Mouse (Mus musculus) CD8-positive naive resting alpha-beta T cell, adult 2 months (primary cell): ENCODE results near the gene Rapgef4.
A peak's percentile ranks its signal among the peaks of the same experiment; 100 is the strongest.
"Not testable (repeated sequence)": the region's sequence is repeated elsewhere in the genome, so short reads cannot be mapped to it uniquely, and the experiment has no call there.

ENCODE experiments used
- DNase-seq, 2 experiments: peaks; one replicate each; pipeline ENCODE4 v3.0.0; 2022; ENCODE audit warnings: low read depth in 2 of 2, low spot score in 2 of 2

Rapgef4 gene

GRCm38 (mm10) chr2:72073121-72073520, 92.1 kb downstream of the Rapgef4 start:
- DNase-seq, result not testable (repeated sequence)

DNA sequence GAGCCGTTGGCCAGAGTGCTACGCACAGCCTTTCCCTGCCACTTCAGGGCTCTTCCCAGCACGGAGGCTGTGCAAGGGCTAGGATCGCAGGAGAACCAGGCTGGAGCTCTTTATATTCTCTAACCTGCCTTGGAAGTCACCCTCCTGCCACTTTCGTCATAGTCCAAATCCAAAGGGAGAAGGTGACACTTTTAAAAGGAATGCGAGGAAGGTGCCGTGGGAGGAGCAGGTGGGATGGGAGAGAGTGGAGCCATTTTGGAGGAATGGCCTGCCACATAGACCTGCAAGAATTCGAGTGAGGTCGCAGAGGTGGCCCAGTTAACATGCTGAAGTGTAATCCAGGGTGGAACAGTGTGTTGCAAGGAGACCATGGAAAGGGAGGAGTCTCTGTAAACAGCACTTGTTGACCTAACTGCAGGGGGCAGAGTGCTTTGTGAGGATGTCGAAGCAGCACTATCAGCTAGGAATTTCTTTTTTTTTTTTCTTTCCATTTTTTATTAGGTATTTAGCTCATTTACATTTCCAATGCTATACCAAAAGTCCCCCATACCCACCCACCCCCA, 94.0 kb downstream of the Rapgef4 start:
- DNase-seq, result no peak

GRCm38 (mm10) chr2:72077490-72078139, 96.6 kb downstream of the Rapgef4 start:
- DNase-seq, result no peak

- DNase-seq, result no peak
Measured at GRCm38 (mm10) chr2:72078140-72078521, 97.1 kb downstream of the Rapgef4 start.

DNA sequence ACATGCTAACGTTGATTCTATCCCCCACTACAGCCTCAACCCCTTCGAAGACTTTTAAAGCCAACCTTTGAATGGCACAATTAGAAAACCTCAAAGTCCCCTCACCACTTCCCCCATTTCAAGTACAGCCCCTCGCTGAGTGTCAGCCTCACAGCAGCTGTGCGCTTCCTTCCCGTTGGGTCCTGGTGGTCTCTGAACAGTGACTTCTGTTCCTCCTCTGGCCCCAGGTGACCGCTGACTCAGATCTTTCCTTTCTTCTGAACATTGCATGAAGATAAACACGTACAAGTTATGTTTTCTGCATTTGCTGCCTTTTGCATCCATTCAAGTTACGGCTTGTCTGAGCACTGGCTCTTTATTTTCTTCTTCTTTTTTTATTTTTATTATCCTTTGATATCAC, 98.1 kb downstream of the Rapgef4 start:
- no peak for DNase-seq

DNA sequence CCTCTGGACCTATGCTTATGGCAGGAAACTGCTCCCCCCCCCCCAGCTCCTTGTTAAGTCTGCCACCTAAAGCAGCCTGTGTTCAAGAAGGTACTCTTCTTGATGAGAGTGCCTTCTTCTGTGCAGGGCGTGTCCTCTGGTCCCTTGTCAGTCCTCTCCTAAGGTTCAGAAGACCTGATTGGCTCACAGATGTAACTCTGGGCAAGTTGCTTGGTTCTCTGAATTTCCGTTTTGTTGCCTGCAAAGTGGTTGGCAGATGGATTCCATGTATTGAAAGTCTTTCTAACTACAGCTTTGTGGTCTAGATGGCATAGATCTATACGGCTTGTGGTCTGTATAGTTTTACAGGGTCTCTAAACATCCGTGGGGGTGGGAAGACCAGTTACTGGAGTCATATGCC, 101.8 kb downstream of the Rapgef4 start:
- DNase-seq, result peak; percentile 11 to 18

- no peak for DNase-seq
Measured at GRCm38 (mm10) chr2:72088886-72089285, 107.8 kb downstream of the Rapgef4 start.

DNA sequence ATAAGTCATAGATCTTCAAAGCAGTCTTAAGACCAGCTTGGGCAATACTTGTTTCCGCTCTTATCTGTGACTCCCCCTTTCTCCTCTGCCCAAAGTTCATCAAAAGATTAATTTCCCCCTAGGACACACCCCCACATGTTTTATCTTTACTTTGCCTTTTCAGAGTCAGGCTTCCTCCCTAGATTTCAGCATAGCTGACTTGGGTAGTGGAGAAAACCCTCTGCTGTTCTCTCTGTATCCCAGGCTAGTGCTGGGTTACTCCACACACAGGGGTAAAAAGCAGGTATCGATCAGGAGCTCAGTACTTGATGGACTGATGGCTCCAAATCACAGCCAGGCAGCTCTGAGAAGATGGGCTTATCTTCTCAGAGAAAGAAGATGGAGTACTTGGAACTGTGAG, 109.0 kb downstream of the Rapgef4 start:
- no peak for DNase-seq

DNA sequence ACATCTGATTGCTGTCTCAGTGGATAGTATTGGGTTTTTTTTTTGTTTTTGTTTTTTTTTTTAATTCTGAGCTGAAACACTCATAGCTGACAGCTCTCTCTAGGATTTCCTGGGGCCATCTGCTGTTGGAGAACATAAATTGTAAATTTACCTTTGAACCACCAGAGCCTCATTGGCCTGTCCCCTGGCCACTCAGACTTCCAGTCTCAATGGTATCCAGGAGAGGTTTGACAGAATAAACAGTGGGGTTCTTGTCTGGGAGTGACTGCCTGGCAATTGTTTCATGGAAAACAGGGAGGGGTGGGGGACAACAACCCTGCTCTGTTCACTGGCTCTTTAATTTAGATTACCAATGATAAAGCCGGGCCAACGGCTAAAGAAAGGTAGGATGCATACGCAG, 111.0 kb downstream of the Rapgef4 start:
- DNase-seq, result no peak

- DNase-seq, result no peak
Measured at GRCm38 (mm10) chr2:72093402-72094037, 112.5 kb downstream of the Rapgef4 start.

GRCm38 (mm10) chr2:72094038-72094437, 113.0 kb downstream of the Rapgef4 start:
- DNase-seq, result no peak

GRCm38 (mm10) chr2:72094446-72094845, 113.4 kb downstream of the Rapgef4 start:
- no peak for DNase-seq

- DNase-seq, result no peak
Measured at GRCm38 (mm10) chr2:72095002-72095401, 114.0 kb downstream of the Rapgef4 start.

- DNase-seq, result peak; percentile 69 to 75
Measured at GRCm38 (mm10) chr2:72096345-72096744, 115.3 kb downstream of the Rapgef4 start.

- no peak for DNase-seq
Measured at GRCm38 (mm10) chr2:72098366-72098765, 117.3 kb downstream of the Rapgef4 start.

DNA sequence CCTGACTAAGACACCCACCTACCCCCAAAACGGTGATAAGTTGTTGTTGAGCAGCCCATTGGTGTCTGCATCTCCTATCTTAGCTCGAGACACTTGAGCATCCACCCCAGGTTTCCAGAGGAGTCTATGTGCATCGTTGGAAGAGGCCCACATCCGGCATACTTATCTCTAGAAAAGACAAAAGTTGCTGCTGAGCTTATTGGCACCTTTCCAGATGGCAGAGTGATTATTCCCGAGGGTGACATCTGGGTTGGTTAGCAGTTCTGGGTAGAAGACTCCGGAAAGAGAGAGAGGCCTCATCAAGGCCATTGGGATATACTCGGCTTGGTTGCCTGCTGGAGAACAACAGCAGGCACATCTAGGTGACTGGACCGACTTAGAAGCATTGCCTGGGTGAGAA, 123.6 kb downstream of the Rapgef4 start:
- DNase-seq, result no peak

GRCm38 (mm10) chr2:72107525-72108180, 126.6 kb downstream of the Rapgef4 start:
- DNase-seq, result no peak

DNA sequence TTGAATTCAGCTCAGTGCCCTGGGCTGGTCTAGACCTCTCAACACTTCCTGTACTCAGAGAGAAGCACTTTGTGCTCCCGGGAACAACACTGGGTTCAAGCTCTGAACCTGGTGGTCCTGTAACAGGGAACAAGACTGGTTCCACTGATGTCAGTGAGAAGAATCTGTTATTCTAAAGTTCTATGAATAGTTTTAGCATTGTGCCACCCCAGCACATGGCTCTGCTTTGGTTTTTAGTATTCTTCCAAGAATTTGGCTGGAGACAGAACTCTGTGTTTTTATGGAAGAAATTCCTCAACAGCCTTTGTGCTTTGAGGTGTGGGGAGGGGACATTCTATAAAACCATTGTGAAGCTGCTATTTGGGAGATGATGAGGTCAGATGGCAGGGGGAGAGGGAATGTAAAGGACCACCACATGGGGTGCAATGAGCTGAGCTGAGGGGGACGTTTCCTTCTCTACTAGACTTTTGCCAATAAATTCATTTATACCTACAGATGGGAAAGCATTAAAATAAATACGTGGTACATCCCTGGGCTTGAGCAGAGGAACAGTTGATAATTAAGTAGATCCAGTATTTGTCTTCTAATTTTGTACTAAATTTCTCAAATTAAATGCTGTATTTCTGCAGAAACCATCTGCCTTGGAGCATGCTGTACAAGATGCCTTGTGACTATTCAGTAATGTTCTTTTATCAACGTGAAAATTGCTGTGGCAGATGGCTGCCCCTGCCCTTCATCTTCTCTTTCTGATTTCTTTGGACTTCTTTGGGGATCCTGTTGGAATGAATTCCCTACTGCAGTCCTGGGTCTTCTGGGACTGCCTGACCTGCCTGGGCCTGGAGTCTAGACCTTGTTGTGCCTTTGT, 127.6 kb downstream of the Rapgef4 start:
- DNase-seq, result no peak

GRCm38 (mm10) chr2:72110404-72110803, 129.4 kb downstream of the Rapgef4 start:
- DNase-seq, result no peak

DNA sequence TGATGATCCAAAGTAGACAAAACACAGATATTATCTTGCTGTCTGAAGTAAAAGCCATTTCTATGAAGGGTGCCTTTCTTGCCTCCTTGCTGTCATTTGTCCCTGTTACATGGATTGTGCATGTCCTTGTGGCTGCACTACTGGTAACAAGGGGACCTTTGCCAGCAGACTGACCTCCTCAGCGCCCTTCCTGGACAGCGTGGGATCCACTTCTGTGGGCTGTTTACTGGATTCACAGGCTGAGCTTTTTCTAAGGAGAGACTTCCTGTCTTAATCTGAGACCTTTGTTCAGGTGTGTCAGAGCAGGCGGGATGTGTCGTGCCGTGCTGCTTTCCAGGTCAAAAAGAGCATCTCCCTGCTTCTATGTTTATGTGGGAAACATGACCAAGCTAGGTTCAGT, 132.7 kb downstream of the Rapgef4 start:
- no peak for DNase-seq

- peak in 1 of 2 experiments; percentile 57 for DNase-seq
Measured at GRCm38 (mm10) chr2:72114148-72114559, 133.1 kb downstream of the Rapgef4 start.
